Mouse (Mus musculus) ES-Bruce4 (cell line): Measurements from ENCODE around the gene Slc22a21.

Experiments used
- CTCF ChIP-seq: IDR thresholded peaks from one replicate; pipeline ENCODE4 v1.8.1; 2011; ENCODE audit warnings: low read depth, low read length
- EP300 ChIP-seq: IDR thresholded peaks from 2 replicates; pipeline ENCODE4 v1.6.1; 2011; ENCODE audit warnings: low read depth, low read length; ENCODE audit not compliant: insufficient read depth
- POLR2A ChIP-seq: IDR thresholded peaks from one replicate; pipeline ENCODE4 v1.8.1; 2011; ENCODE audit warnings: low read length; ENCODE audit not compliant: insufficient read depth

- TF ChIP-seq CTCF (no peak), POLR2A (no peak), EP300 (no peak)
Measured at GRCm38 (mm10) chr11:53981396-53981795, 1.3 kb upstream of the Slc22a21 start.
